Mouse (Mus musculus): Measurements from ENCODE around the gene Dusp16. TPM values are rescaled to one million over a fixed set of nuclear protein-coding genes. Genes with fewer than 3 reads are reported as not detected.

The Dusp16 gene
- polyA plus RNA-seq, 1 experiment from 2014 or later, result 12.3 TPM

DNA sequence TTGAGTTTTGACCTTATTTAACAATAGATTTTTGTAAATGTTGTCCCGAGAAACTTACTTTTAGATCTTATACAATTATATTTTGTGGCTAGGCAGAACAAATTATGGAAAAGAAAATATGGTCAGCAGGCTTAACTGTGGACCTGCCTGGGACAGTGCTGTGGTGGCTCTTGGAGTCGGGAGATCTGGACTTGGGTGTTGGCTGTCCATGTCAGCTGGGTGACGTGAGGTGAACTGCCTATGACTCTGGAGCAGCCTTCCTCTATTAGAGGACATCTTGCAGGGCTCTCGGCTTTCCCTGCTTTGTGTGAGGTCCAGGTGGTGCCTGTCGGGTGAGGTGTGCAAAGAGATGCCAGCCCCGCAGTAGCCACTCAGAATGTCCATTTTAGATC is 91.2 kb downstream of the Dusp16 start:
- 82% methylated on average over 6 of the region's 6 CpGs for WGBS

DNA sequence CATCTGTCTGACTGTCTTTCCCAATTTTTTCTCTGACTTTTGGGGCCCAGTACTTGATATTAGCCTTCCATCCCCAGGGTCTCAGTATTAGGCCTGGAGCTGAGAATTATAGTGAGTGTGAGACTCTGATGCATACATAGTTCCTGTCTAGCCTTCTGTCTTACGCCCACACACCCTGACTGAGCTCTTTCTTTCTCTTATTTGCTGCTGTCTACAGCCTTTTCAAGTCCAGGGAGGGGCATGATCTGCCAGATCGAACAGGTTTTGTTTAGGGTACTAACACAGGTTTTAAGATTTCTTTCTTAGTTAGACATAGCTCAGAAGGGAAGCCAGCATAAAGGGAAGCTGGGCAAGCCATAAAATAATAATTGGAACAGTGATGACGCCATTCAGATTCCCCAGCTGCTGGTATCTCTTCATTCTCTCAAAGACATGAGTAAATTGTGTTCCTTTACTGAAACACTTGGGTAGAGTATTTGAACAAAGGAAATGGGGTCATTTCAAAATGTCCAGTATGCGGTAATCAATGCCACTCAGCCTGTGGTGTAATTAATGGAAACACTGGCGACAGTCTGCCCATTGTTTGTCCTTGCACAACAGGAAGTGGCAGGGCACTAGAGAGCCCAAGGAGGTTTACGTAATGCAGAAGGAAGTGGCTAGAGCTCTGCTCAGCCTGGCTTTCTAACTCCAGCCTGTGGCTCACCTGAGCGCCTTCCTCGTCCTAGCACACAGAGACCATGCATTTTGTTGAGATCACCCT is 91.8 kb downstream of the Dusp16 start:
- H3K36me3 ChIP-seq (ENCODE audit: control insufficient read depth, insufficient read depth, low read length), result no peaks in the 10 kb centered on the region
- no peaks in the 10 kb centered on the region for H3K27me3 ChIP-seq (ENCODE audit: control insufficient read depth, insufficient read depth, low read length)
- no peaks in the 10 kb centered on the region for H3K9me3 ChIP-seq (ENCODE audit: control insufficient read depth, low read length)
- H3K4me2 ChIP-seq (replicated peaks; ENCODE audit: low read depth, low read length), result no peak overlapping the region
- no peak for ATAC-seq (ENCODE audit: low FRiP score, low TSS enrichment)
- no peaks in the 10 kb centered on the region for H3K4me1 ChIP-seq (ENCODE audit: control insufficient read depth, insufficient read depth, low read length)
- no peak overlapping the region for H3K9ac ChIP-seq (ENCODE audit: low read depth, low read length)
- 68% methylated on average over 8 of the region's 8 CpGs for WGBS
- H3K4me3 ChIP-seq (ENCODE audit: low read length), result no peak overlapping the region
- no peak overlapping the region for H3K27ac ChIP-seq (ENCODE audit: low read depth, low read length)

More for the DNA sequence above, 91.2 kb downstream of the Dusp16 start:
- no peak overlapping the region for H3K9ac ChIP-seq (ENCODE audit: low read depth, low read length)
- H3K27me3 ChIP-seq (ENCODE audit: control insufficient read depth, insufficient read depth, low read length), result no peaks in the 10 kb centered on the region
- no peaks in the 10 kb centered on the region for H3K4me1 ChIP-seq (ENCODE audit: control insufficient read depth, insufficient read depth, low read length)
- H3K4me2 ChIP-seq (replicated peaks; ENCODE audit: low read depth, low read length), result no peak overlapping the region
- ATAC-seq (ENCODE audit: low FRiP score, low TSS enrichment), result no peak
- no peaks in the 10 kb centered on the region for H3K9me3 ChIP-seq (ENCODE audit: control insufficient read depth, low read length)
- H3K27ac ChIP-seq (ENCODE audit: low read depth, low read length), result no peak overlapping the region
- H3K4me3 ChIP-seq (ENCODE audit: low read length), result no peak overlapping the region
- H3K36me3 ChIP-seq (ENCODE audit: control insufficient read depth, insufficient read depth, low read length), result no peaks in the 10 kb centered on the region

GRCm38 (mm10) chr6:134698243-134698642 is 94.2 kb downstream of the Dusp16 start:
- Histone ChIP-seq H3K4me3 (ENCODE audit: low read length) (no peak overlapping the region), H3K4me1 (ENCODE audit: control insufficient read depth, insufficient read depth, low read length) (no peaks in the 10 kb centered on the region), H3K27ac (ENCODE audit: low read depth, low read length) (no peak overlapping the region), H3K4me2 (replicated peaks; ENCODE audit: low read depth, low read length) (no peak overlapping the region), H3K9me3 (ENCODE audit: control insufficient read depth, low read length) (no peaks in the 10 kb centered on the region), H3K27me3 (ENCODE audit: control insufficient read depth, insufficient read depth, low read length) (no peaks in the 10 kb centered on the region), H3K36me3 (ENCODE audit: control insufficient read depth, insufficient read depth, low read length) (no peaks in the 10 kb centered on the region), H3K9ac (ENCODE audit: low read depth, low read length) (no peak overlapping the region)
- WGBS, result 59% methylated on average over 5 of the region's 5 CpGs
- ATAC-seq (ENCODE audit: low FRiP score, low TSS enrichment), result peak; percentile 60

- H3K9ac ChIP-seq (ENCODE audit: low read depth, low read length), result no peak overlapping the region
- no peaks in the 10 kb centered on the region for H3K36me3 ChIP-seq (ENCODE audit: control insufficient read depth, insufficient read depth, low read length)
- no peaks in the 10 kb centered on the region for H3K9me3 ChIP-seq (ENCODE audit: control insufficient read depth, low read length)
- ATAC-seq (ENCODE audit: low FRiP score, low TSS enrichment), result no peak
- no peaks in the 10 kb centered on the region for H3K27me3 ChIP-seq (ENCODE audit: control insufficient read depth, insufficient read depth, low read length)
- no peak overlapping the region for H3K4me3 ChIP-seq (ENCODE audit: low read length)
- 80% methylated on average over 2 of the region's 2 CpGs for WGBS
- H3K4me1 ChIP-seq (ENCODE audit: control insufficient read depth, insufficient read depth, low read length), result no peaks in the 10 kb centered on the region
- no peak overlapping the region for H3K4me2 ChIP-seq (replicated peaks; ENCODE audit: low read depth, low read length)
- no peak overlapping the region for H3K27ac ChIP-seq (ENCODE audit: low read depth, low read length)
Measured at GRCm38 (mm10) chr6:134696554-134696953, 95.9 kb downstream of the Dusp16 start.

- no peaks in the 10 kb centered on the region for H3K4me1 ChIP-seq (ENCODE audit: control insufficient read depth, insufficient read depth, low read length)
- no peaks in the 10 kb centered on the region for H3K27me3 ChIP-seq (ENCODE audit: control insufficient read depth, insufficient read depth, low read length)
- no peak overlapping the region for H3K9ac ChIP-seq (ENCODE audit: low read depth, low read length)
- no peak overlapping the region for H3K4me2 ChIP-seq (replicated peaks; ENCODE audit: low read depth, low read length)
- H3K27ac ChIP-seq (ENCODE audit: low read depth, low read length), result no peak overlapping the region
- no peak overlapping the region for H3K4me3 ChIP-seq (ENCODE audit: low read length)
- ATAC-seq (ENCODE audit: low FRiP score, low TSS enrichment), result no peak
- 30% methylated on average over 4 of the region's 4 CpGs for WGBS
- no peaks in the 10 kb centered on the region for H3K9me3 ChIP-seq (ENCODE audit: control insufficient read depth, low read length)
- H3K36me3 ChIP-seq (ENCODE audit: control insufficient read depth, insufficient read depth, low read length), result no peaks in the 10 kb centered on the region
Measured at GRCm38 (mm10) chr6:134696146-134696545, 96.3 kb downstream of the Dusp16 start.

- Histone ChIP-seq H3K27ac (ENCODE audit: low read depth, low read length) (no peak overlapping the region), H3K36me3 (ENCODE audit: control insufficient read depth, insufficient read depth, low read length) (no peaks in the 10 kb centered on the region), H3K4me2 (replicated peaks; ENCODE audit: low read depth, low read length) (no peak overlapping the region), H3K4me3 (ENCODE audit: low read length) (no peak overlapping the region), H3K9ac (ENCODE audit: low read depth, low read length) (no peak overlapping the region), H3K4me1 (ENCODE audit: control insufficient read depth, insufficient read depth, low read length) (no peaks in the 10 kb centered on the region), H3K27me3 (ENCODE audit: control insufficient read depth, insufficient read depth, low read length) (no peaks in the 10 kb centered on the region), H3K9me3 (ENCODE audit: control insufficient read depth, low read length) (no peaks in the 10 kb centered on the region)
- 51% methylated on average over 3 of the region's 3 CpGs for WGBS
- no peak for ATAC-seq (ENCODE audit: low FRiP score, low TSS enrichment)
Measured at GRCm38 (mm10) chr6:134695625-134696024, 96.8 kb downstream of the Dusp16 start.

GRCm38 (mm10) chr6:134694988-134695387 is 97.4 kb downstream of the Dusp16 start:
- Histone ChIP-seq H3K4me2 (replicated peaks; ENCODE audit: low read depth, low read length) (no peak overlapping the region), H3K9ac (ENCODE audit: low read depth, low read length) (no peak overlapping the region), H3K4me1 (ENCODE audit: control insufficient read depth, insufficient read depth, low read length) (no peaks in the 10 kb centered on the region), H3K9me3 (ENCODE audit: control insufficient read depth, low read length) (no peaks in the 10 kb centered on the region), H3K4me3 (ENCODE audit: low read length) (no peak overlapping the region), H3K36me3 (ENCODE audit: control insufficient read depth, insufficient read depth, low read length) (no peaks in the 10 kb centered on the region), H3K27me3 (ENCODE audit: control insufficient read depth, insufficient read depth, low read length) (no peaks in the 10 kb centered on the region), H3K27ac (ENCODE audit: low read depth, low read length) (no peak overlapping the region)
- ATAC-seq (ENCODE audit: low FRiP score, low TSS enrichment), result no peak
- WGBS, result 91% methylated on average over 3 of the region's 3 CpGs

- H3K9ac ChIP-seq (ENCODE audit: low read depth, low read length), result no peak overlapping the region
- H3K4me1 ChIP-seq (ENCODE audit: control insufficient read depth, insufficient read depth, low read length), result no peaks in the 10 kb centered on the region
- no peak overlapping the region for H3K27ac ChIP-seq (ENCODE audit: low read depth, low read length)
- H3K27me3 ChIP-seq (ENCODE audit: control insufficient read depth, insufficient read depth, low read length), result no peaks in the 10 kb centered on the region
- no peak for ATAC-seq (ENCODE audit: low FRiP score, low TSS enrichment)
- 93% methylated on average over 6 of the region's 6 CpGs for WGBS
- H3K9me3 ChIP-seq (ENCODE audit: control insufficient read depth, low read length), result no peaks in the 10 kb centered on the region
- H3K4me3 ChIP-seq (ENCODE audit: low read length), result no peak overlapping the region
- no peaks in the 10 kb centered on the region for H3K36me3 ChIP-seq (ENCODE audit: control insufficient read depth, insufficient read depth, low read length)
- H3K4me2 ChIP-seq (replicated peaks; ENCODE audit: low read depth, low read length), result no peak overlapping the region
Measured at GRCm38 (mm10) chr6:134694498-134694897, 97.9 kb downstream of the Dusp16 start.

DNA sequence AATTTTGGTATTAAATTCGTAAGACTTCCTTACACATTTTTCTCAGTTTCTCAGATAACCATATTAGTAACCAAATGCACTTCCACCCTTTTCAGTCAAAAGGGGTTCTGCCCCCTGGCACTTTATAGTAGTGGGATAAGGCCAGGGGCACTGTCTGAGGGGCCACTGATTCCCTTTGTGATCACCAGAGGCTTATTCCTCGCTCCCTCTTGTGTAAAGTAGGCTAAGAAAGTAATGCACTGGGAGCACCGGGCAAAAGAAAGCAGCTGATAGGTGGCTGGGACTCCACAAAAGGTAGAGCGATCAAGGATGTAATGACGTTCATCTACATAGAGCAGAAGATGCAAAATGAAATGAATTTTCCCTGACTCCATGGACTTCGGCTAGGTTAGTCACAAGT is 106.9 kb downstream of the Dusp16 start:
- H3K4me1 ChIP-seq (ENCODE audit: control insufficient read depth, insufficient read depth, low read length), result no peaks in the 10 kb centered on the region
- WGBS, result 79% methylated on average over 6 of the region's 6 CpGs

More for the DNA sequence above, 106.9 kb downstream of the Dusp16 start:
- Histone ChIP-seq H3K9me3 (ENCODE audit: control insufficient read depth, low read length) (no peaks in the 10 kb centered on the region), H3K9ac (ENCODE audit: low read depth, low read length) (no peak overlapping the region), H3K4me2 (replicated peaks; ENCODE audit: low read depth, low read length) (no peak overlapping the region), H3K4me3 (ENCODE audit: low read length) (no peak overlapping the region), H3K27me3 (ENCODE audit: control insufficient read depth, insufficient read depth, low read length) (no peaks in the 10 kb centered on the region), H3K27ac (ENCODE audit: low read depth, low read length) (no peak overlapping the region), H3K36me3 (ENCODE audit: control insufficient read depth, insufficient read depth, low read length) (no peaks in the 10 kb centered on the region)
- no peak for ATAC-seq (ENCODE audit: low FRiP score, low TSS enrichment)

All from kidney, embryonic 14.5 days (tissue).